Mouse (Mus musculus) T-helper 17 cell (primary cell): ENCODE measurements around the gene Manba.
"Not testable (repeated sequence)": the region's sequence is repeated elsewhere in the genome, so short reads cannot be mapped to it uniquely, and the experiment has no call there.

Experiments
- in situ Hi-C, 2 experiments: fragments of 300-600 bp; cut with MboI, MseI; formaldehyde crosslinking; loops; 1 replicate in 1 of 2; 2 replicates in 1 of 2; pipeline ENCODE4 v1.15.1; 2025; ENCODE audit warnings: high pct_unique_total_duplicates in 2 of 2

Manba gene

DNA sequence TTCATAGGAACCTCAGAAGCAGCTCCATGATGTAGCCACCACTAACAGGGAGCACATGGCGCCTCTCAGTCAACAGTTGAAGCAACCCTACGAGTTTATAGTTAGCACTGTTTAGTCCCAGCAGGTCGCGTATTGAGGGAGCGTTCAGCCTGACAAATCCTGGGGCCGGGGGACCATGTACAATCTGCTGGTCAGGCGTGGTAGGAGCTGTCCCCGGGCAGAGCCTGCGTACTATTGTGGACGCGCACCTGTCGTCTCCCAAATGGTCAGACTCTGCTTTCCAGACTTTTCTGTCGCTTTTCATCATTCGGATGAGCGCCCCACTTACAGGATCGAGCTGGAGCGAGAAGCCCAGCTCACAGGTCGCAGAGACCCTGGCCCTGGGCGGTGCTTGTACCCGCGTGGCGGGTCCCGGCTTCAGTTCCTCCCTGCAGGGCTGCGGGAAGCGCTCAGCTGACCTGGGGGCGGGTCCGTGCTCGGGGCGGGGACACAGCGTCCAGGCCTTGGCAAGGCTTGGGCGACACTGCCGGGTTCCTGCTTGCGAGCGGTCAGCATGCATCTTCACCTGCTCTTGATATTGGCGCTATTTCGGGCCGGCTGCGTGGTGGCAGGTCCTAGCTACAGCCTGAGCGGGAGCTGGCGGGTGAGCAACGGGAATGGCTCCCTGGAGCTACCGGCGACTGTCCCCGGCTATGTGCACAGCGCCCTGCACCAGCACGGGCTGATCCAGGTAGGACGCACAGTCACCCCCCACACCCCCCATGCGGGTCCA lies at the start of gene Manba:
TSS of gene Manba (plus strand) at position 484 of the 772 bp plus-strand sequence.
- in situ Hi-C loops: no loop called here

DNA sequence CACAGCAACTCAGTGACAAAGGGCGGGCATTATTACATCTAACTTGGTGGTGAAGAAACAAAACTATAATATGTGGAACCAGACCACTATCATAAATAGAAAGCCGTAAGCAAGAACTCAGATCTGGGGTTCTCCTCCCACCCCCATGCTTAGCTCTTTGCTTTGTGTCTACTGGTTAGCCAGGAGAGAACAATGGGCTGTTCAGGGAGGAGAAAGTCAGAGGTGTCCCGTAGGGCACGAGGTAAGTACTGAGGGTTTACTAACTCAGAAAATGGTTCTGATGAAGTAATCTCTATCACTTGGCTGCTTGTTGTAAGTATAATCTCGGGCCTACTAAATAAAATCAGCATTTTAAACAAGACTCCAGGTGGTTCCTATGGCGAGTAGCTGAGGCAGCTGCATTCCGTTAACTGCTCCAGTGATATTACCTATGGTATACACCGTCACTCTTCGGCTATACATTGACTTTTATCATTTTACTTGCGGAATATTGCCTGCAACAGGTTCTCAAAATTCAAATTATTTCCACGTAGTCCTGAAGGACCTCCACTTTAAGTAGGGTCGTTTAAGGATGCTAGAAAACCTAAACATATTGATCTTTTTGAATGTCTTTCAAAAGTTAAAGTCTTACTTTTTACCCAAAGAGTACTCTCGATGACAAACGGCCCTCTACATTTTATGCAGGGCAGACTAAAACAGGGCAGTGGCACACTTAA lies 48.4 kb upstream of the Manba start:
- in situ Hi-C loops: no loop called here

DNA sequence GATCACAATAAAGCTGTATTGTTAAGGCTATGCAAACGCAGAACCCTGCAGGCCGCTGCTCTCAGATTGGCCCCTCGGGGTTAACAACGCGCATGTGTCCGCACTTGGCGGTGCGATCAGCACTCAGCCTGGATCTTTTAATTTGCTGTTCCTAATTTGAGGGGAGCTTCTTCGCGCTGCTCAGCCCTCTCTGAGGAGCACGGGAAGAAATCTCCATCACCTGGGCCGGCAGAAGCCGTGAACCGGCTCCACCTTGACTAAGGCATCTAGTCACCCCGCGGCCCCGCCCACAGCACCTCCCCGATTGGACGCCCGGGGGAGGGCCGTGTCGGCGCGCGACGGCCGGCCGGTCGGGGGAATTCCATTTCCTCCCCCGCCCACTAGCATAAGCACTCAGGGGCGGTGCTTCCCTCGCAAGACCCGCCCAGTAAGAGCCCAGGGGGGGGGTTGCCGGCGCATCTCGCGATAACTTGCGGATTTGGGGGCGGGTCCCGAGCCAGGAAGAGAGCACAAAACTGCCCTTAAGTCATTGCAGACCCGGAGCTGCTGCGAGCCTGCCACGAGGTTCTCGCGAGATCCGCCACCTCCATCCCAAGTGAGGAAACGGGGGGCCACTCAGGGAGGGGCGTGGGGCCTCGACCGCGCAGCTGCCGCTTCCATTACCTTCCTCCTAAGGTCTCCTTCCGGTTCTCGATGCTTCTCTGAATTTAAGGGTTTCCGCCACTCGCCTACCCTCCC lies 47.5 kb upstream of the Manba start, which contains the start of gene Ube2d3:
TSS of gene Ube2d3 (plus strand) at position 392 of the 738 bp plus-strand sequence.
- in situ Hi-C loops: no loop called here

DNA sequence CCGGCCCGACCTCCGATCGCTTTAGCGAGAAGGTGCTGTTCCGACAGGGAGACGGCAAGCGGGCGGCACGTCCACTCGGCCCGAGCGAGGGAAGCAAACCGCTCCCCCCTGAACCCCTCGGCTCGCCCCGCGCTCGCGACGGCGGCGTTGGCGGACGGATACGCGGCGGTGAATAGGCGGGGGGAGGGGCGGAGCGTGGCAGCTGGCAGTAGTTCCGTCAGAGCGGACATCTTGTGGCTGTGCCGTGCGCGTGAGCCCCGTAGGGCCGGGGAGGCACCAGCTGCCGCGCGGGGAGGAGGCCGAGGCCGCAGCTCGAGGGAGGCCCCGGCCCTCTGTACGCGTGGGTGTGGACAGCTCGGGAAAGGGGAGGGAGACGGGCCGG lies 46.9 kb upstream of the Manba start:
- in situ Hi-C loops: no loop called here

DNA sequence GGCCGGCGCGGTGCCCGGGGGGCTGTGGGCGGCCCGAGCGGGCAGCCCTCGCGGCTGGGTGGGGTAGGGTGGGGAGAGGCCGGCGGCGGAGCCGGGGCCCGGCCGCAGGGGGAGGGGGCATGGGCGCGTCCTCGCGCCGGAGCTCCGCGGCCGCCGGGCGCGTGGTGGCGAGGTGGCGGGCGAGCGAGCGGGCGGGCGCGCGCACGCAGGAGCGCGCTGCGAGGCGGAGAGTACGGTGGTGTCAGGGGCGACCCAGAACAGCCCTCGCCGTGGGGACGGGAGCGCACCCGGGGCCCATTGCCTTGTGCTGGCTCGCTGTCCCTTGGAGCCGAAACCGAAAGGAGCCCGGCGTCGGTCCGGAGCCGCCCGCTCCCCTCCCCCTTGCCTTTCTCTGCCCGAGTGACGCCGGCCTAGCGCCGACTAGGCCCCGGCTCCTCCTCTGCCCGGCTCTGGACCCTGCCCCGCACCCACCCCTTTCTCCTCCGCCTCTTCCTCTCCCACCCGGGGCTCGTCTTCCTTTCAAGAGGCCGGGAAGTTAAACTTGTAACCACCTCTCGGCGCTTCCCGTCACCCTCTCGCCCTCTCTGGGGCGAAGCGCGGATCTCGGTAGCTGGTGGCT lies 46.4 kb upstream of the Manba start:
- in situ Hi-C loops: no loop called here

DNA sequence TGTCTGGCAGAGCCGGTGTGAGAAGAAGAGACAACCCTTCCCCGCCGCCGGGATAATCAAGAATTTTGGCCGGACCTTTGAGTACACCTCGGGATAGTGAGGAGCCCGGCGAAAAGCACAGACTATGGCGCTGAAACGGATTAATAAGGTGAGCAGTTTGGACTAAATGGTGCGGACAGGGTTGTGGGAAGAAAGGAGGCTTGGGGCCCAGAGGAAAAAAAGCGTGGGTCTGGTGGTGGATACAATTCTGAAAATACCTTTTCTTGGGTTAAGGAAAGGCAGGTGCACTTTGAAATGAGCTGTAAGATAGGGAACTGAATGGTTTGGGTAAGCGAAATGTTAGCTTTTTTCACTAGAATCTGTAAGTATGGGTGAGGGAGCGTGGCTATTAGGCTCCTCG lies 45.8 kb upstream of the Manba start:
- in situ Hi-C loops: no loop called here

DNA sequence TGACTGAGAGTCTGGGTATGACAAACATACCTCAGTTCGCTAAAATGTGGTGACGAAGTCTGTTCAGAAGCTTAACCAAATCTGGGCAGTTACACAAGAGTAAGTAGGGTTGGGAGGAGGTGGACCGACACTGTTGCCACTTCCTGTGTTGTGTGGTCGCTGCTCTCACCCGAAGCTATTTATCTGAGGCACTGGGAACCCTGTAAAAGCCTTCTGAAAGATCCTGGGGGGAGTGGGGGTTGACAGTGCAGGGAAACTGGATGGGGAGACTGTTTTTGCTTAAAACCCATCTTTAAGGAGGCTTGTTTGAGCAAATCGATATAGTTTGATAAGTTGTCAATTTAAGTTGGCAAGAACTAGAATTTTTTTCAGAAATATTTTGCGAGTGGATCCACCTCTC lies 45.2 kb upstream of the Manba start:
- in situ Hi-C loops: no loop called here

DNA sequence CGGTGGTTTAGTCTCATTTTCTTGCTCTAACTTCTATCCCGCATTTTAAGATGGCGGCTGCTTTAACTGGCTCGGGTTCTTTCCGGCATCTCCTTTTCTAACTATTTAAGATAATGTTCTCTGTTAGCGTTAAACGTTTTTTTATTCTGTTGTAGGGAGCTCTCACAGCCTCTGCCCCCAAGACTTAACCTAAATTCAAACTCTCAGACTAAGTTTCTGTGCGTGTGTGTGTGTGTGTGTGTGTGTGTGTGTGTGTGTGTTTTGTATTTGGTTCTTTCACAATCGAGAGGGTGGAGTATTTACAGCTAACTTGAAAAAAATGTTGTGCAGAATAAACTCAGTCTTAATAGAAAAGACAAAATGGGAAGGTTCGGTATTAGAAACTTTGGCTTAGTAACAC lies 44.8 kb upstream of the Manba start:
- in situ Hi-C loops: no loop called here

DNA sequence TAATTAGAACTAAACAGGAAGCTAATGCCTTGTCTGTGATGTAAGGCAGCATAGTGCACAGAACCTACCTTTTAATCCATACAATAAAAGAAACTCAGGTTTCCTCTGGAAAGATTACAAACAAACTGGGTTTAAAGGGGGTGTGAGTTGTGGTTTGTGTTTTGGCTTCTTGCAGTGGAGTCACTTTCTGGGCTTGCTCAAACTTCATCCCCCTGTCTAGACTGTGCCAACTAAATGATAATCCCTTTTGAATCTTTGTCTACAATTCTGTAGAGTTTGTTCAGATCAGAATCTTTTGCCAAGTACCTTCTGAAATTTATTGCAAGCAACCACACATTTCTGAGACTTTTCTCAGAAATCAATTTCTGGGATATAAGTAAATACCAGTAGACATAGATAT lies 40.5 kb upstream of the Manba start:
- in situ Hi-C loops: no loop called here

DNA sequence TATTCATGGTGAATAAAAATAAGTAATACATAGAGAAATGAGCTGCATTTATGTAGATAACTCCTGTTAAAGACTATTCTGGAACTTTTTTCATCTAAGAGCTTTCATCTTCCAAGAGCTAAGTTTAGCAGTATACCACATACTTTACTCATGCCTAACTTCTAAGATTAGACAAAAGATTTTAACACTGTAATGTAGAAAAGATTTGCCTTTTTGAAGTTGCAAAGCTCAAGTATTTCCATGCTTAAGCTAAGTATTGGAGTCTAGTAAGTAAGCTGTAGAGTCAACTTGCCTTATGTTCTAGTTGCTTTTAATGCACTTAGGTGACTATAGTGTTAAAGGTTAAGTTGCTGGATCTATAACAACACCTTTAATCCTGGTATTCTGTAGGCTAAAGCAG lies 26.4 kb upstream of the Manba start:
- in situ Hi-C loops: no loop called here

DNA sequence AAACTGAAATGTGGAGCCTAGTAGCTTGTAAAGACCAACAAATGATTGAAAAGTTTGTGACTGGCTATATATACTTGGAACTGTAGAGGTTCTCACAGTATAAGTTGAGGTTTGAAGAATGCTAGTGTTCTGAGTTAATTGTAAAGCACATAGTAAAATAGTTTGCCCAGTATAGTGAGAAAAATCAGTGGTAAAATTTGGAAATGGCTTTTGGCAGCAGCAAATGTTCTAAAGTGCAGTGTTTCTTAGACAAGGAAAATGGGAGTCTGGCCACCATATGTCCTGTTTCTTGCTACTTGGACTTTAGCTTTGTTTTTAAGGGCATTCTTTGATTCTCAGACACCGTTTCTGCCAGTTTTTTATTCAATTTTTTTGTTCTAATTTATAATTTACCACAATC lies 17.0 kb upstream of the Manba start:
- in situ Hi-C loops: no loop called here

DNA sequence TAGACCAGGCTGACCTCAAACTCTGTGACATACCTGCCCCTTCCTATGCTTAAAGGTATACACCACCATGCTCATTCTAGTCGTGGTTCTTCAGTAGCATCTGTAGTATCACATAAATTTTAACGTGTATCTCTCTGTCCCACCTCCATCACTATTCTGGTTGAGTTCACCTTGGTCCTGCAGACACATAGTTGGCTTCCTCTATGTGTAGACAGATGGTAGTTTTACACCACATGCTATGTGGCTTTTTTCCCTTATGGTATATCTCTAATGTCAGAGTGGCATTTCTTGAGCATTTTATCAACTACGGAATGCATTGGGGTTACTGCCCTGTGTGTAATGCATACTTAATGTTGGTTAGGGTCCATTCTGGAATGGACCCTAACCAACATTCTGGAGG lies 16.3 kb upstream of the Manba start:
- in situ Hi-C loops: no loop called here

DNA sequence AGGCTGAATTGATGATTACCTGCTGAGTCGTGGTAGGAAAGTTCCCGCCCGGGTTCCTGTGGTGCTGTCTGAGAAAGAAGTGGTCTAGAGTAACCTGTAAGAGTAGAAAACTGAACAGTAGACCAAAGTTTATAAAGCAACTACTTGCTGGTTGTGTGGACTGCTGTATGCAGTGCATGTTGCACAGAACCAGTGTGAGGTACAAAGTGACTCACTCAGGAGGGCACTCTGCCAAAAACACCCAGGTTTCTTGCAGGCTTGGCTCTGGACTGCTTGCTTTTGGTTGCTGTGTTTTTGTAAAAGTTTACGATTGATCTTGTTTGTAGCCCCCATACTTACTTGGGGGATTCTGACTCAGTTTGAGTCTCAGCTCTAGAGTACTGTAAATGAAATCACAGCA lies 15.4 kb upstream of the Manba start:
- in situ Hi-C loops: no loop called here

DNA sequence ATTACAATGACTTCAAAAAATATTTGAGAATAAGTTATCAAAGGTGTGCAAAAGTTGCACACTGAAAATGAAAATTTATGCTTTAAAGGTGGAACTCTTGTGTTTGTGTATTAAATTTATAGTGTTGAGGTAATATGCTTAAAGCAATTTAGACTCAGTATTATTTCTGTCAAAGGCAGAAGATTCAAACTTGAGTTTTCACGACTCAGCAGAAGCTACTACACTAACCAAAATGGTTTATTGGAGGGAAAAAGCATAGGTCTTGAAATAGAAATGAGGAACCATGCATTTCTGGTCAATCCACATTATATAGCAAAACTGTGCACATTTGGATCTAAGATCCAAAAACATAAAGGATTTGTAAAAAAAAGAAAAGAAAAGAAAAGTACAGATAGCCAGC lies 14.6 kb upstream of the Manba start:
- in situ Hi-C loops: no loop called here

DNA sequence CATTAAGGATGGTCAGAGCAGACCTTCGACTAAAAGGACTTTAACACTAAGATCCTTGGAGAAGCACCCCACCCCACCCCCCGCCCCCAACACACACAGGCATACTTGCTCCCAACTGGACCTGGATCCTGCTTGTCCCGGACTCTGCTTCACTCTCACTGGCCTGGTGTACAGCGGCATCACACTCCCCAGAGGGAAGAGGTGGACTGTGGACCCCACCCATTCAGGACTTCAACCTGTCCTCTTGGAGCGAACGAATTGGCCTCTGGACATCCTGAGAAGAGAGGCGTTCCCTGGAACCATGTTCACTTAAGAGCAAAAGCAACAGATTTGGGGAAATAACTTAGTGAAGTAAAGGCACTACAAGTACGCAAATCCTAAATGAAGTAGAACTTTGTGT lies 10.4 kb upstream of the Manba start:
- in situ Hi-C loops: no loop called here

DNA sequence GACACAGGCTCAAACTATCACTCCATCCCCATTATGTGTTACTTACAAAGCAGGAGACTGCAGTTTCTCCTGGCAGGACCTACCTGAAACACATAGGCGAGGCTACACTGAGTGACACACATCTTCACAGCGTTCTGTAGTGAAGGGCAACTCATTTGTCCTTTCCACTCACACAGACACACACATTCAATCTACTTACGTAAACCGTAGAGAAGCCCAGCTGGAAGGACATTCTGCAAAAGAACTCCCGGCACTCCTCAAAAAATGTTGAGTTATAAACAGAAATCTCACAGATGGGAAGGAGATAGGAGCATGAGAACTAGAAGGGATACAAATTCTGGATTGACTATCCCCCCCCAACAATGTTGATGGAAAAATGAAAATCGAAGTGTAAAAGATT lies 9.1 kb upstream of the Manba start:
- in situ Hi-C loops: no loop called here

DNA sequence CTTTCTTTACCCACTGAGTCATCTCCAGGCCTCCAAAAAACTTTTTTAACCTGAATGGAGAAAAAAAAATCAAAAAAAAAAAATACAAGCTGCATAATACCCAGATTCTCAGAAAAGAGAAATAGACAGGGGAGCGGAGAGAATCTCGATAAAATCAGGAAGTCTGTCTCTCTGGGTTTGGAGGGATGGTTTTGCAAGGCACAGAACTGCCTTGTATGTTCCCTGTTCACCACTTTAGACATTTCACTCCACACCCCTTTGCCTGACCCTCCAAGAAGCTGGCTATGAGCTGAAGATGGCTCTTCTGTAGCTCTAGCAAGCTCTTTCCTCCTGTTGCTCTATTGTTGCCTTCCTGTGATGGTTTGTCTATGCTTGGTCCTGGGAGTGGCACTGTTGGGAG lies 8.4 kb upstream of the Manba start:
- in situ Hi-C loops: no loop called here

DNA sequence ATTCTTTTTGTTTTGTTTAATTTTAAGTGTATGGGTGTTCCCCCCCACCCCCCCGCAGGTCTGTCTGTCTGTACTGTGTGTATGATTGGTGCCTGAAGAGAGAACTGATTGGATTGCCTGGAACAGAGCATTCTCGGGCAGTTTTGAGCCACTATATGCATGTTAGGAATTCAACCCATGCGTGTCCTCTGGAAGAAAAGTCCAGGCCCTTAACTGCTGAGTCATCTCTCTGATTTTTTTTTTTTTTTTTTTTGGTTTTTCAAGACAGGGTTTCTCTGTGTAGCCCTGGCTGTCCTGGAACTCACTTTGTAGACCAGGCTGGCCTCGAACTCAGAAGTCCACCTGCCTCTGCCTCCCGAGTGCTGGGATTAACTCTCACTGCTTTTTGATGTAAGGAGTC lies 6.3 kb upstream of the Manba start:
- in situ Hi-C loops: not testable (repeated sequence)

DNA sequence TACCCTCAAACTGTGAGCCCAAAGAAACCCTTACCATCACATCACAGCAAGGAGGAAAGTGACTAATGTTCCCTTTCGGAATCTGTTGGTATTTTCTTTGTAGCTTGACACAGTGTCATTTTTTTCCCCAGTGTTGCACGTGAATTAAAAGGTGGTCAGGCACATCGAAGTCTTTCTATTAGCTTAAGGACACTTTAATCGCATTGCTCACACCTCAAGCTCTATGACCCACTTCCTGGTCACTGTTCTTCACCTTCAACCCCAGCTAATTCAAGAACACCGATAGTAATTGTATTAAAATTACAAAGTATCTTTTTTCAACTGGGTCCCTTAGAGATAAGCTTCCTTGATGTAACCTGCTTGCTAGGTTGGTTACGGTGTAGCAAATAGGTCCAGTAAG lies 4.6 kb upstream of the Manba start:
- in situ Hi-C loops: no loop called here

DNA sequence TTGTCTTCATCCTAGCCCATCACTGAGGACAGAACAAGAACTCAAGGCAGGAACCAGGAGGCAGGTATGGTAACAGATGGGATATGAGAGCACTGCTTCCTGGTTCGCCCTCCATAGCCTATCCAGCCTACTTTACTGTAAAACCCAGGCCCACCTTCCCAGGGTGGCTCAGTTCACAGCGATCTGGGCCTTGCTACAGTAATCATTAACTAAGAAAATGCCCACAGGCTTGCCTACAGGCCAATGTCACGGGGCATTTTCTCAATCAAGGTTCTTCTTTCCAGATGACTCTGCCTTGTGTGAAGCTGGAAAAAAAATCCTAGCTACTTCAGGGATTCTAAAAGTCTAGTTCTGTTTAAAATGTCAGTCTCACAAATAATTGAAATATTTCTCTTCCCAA lies 3.8 kb upstream of the Manba start:
- in situ Hi-C loops: no loop called here

DNA sequence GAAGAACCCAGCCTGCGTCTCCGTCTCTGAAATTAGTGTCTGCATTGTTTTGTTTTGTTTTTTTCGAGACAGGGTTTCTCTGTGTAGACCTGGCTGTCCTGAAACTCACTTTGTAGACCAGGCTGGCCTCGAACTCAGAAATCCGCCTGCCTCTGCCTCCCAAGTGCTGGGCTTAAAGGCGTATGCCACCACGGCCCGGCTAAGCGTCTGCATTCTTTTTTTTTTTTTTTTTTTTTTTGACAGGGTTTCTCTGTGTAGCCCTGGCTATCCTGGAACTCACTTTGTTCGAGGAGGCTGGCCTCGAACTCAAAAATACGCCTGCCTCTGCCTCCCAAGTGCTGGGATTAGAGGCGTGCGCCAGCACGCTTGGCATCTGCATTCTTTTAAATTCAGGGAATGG lies 761 bp upstream of the Manba start:
- in situ Hi-C loops: not testable (repeated sequence)

DNA sequence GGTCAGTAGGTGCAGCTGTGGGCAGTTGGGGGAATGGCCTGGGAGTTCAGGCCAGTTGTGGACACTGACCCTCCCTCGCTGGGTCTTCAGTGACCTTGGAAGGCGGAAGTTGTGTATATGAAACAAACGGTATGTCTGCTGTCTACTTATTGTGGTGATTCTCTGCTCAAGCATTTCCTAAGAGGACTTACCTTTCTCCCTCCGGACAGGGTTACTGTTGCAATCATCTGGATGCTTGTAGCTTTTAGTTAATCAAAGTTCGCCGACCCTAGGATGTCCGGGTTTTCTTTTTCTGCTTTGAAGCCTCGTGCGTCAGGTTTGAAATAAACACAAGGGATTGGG lies 460 bp downstream of the Manba start:
- in situ Hi-C loops: no loop called here
